Mouse (Mus musculus) heart, postnatal 10 days (tissue): ENCODE data around the gene Ankrd42. TPM values are rescaled to one million over a fixed set of nuclear protein-coding genes. Genes with fewer than 3 reads are reported as not detected.

Experiments
- DNase-seq, 2 experiments: peaks; one replicate each; pipeline ENCODE4 v3.0.0; 2021
- intact Hi-C: fragments of 180-260 bp; cut with DNase I; formaldehyde crosslinking; loops from one replicate; pipeline ENCODE4 v1.15.1; 2025
- total RNA-seq, 2 experiments: library from RNA; stranded (reverse); gene quantifications; 2 replicates each; pipeline ENCODE4 v1.2.3; 2021

Ankrd42 gene
- total RNA-seq, 2 experiments from 2014 or later, result 1.9 to 2.1 TPM

DNA sequence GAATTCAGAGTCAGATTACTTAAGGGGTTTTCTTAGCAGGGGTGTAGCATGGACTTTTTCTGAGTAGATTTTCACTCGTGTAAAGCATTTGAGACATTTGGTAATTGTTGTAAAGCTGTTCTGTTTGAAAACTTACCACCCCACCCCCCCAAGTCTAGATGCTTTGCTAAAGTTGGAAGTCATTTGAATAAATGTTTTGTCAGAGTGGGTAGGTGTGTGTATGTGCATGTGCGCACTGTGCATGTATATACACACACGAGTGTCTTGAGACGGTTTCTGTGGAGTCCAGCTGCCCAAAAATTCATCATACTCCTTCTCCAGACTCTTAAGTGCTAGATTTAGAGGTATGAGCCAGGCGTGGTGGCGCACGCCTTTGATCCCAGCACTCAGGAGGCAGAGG lies 53.4 kb downstream of the Ankrd42 start:
- intact Hi-C loops, result no loop called here
- no peak for DNase-seq

DNA sequence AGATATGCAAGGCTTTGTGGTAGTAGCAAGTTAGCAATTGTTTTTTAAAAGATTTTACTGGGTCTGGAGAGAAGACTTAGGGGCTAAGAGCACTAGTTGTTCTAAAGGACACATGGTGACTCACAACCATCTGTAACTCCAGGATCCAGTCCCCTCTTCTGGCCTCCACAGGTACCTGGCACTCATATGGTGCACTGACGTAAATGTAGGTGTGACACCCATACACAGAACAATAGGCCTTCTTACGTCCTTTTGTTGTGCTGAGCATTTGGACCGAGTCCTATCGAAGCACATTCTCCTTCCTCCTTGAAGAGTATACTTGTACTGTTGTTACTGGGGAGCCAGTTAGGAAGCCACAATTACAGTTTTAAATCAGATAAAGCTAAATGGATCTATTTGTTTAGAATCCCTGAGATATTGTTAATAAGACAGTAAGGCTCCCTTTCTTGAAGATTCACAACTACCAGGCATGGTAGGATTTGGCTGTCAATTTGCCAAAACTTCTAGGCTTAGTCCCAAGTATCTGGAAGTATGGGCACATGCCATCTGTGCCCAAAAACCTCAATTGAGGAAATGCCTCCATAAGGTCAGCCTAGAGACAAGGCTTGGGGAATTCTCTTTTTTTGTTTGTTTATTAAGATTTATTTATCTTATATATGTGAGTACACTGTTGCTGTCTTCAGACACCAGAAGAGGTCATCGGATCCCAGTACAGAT lies 56.3 kb downstream of the Ankrd42 start:
- intact Hi-C loops, result no loop called here

DNA sequence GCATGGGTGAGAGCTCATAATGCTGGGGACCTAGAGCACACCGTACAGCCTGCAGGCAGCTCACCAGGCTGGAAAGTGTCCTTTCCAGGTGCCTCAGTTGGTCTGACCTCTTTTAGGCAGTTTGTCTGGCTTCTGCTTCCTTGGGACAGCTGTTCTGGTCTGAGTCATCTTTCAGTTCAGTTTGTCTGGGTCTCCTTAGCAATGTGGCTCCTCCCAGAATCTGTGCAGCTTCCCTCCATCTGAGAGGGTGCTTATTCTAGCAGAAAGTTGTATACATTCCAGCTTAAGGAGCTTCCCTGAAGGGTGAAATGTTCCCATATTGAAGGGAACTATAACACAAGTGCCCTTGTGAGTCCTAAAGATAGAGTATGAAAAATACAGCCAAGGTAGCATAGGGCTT lies 70.2 kb downstream of the Ankrd42 start:
- DNase-seq, result no peak
- intact Hi-C loops, result loop anchor here (10.0 kb wide), 2 partner anchors 178 to 508 kb away; partner anchors contain the start of genes Fam181b and Rab30

More for the DNA sequence above, 56.3 kb downstream of the Ankrd42 start:
- DNase-seq, result no peak

DNA sequence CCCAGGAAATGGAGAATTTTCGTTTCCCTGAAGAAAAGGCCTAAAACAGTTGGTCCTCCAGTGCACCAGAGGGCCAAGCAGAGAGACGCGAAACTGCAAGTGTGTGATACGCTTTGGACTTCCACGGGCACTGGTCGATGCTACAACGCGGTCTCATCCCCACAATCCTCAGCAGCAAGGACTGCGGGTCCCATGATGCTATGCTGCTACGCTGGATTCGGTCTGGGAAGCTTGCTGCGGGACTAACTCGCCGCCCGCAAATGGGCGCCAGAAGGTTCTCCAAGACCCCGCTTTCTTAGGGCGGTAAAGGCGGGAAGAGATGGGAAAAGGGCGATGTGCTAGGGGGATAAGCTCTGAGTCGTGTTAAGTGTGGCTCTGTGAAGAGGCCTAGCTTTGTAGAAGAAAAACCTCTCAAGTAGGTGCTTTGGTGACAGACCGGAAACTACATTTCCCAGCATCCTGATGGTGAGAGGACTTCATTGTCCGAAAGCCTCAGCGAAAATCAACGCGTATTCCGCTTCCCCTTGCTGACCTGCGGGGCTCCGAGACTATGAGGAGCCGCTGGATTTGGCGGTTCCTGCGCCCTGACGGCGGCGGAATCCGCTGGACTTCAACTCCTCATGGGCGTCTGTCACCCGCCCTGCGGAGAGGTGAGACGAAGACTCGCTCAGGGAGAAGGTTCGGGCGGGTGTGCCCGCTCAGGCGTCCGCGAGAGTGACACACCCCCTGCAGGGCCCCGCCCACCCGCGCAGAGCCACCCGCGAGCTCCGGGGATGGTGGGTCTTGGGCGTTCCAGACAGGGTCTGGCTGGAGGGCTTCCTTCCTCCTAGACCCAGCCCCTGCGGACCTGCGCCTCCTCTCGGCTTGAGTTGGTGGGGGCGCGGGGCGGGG lies 75.7 kb downstream of the Ankrd42 start, which contains the start of gene Ccdc90b:
TSS of gene Ccdc90b (plus strand) at position 164 of the 891 bp plus-strand sequence.
- peak; percentile 92 to 94 for DNase-seq
- intact Hi-C loops, result loop anchor here (2.0 to 10.0 kb wide), 3 partner anchors 108 to 514 kb away; partner anchors contain the start of genes Fam181b, Pcf11 and Rab30

DNA sequence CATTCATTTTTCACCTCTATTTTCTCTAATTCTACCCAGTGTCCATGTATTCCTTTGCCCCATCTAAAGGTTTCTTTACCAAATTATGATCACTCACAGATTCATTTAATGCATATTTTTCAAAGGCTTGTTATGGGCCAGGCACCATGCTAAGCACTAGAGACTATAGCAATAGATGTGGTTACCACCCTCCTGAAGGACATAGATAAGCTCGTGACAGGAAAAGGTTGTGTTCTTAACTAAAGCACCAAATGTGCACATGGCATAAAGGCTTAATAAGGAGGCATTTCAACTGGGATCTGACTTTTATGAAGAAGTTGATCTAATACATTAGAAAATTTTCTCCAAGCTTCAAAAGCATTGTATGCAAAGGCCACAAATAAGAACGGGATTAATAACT lies 78.2 kb downstream of the Ankrd42 start:
- DNase-seq, result no peak
- intact Hi-C loops, result no loop called here

DNA sequence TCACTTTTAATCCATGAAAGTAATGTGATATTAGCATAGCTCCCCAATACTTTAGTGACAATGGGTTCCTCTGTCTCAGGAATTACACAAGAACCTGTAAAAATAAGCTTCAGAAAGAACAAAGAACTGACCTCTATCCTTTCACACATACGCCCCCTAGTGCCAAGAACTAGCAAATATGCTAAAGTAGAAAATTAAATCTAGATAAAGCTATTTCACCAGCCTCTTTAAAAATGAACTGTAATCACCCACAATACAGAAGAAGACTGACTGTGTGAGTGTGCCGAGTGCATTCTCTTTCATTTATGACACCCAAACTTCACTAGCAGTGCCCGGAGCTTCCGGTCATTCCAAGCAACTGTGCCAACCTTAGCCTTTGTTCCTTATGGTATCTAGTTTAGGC lies 86.0 kb downstream of the Ankrd42 start:
- intact Hi-C loops, result loop anchor here (1.0 kb wide), 1 partner anchor 446 kb away; no protein-coding TSS in a partner anchor
- DNase-seq, result peak; percentile 27 to 56

DNA sequence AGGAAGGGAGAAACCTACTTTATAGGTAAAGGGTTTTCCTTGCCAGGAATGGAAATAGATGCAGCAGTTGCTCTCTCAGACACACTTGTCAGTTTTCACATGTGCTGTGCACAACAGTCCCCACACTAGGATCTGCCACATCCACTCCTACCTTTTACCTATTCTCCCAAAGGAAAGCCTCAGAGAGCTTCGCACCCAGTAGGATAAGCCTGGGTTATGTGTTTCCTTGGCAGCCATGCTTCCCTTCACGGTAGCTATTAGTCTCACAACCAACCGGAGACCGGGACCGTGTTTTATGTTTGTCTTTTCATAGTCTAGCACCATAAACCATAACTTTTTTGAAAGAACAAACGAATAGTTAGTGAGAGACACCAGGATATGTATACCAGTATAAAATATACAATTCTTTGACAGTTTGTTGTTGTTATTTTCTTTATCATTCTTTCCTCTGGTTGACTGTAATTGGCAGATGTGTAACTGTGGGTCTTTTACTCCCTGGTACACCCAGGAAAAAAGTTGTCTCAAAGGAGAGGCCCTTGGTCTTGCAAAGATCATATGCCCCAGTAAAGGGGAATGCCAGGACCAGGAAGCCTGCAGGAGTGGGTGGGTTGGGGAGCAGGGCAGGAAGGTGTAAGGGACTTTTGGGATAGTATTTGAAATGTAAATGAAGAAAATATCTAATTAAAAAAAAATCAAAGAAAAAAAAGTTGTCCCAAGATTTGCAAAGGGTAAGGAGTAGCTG lies 86.5 kb downstream of the Ankrd42 start:
- intact Hi-C loops, result loop anchor here (1.0 kb wide), 1 partner anchor 445 kb away; no protein-coding TSS in a partner anchor
- no peak for DNase-seq

GRCm38 (mm10) chr7:92546763-92547162 lies 90.2 kb downstream of the Ankrd42 start:
- intact Hi-C loops, result loop anchor here (5.0 kb wide), 1 partner anchor 224 kb away; no protein-coding TSS in a partner anchor
- DNase-seq, result no peak

GRCm38 (mm10) chr7:92532351-92533036 lies 104.4 kb downstream of the Ankrd42 start:
- DNase-seq, result no peak
- intact Hi-C loops, result no loop called here

Other genes starting within 250 kb of the Ankrd42 start
- 10 to 100 TPM; 33.8 to 36.9 TPM for gene Ccdc90b, start 76.0 kb downstream of the Ankrd42 start, total RNA-seq
- gene Pcf11, start 32.8 kb upstream of the Ankrd42 start, total RNA-seq, result 10 to 100 TPM; 28.6 to 39.2 TPM
- 10 to 100 TPM; 17.3 to 18.6 TPM for gene Rab30, start 104.5 kb upstream of the Ankrd42 start, total RNA-seq
- 1 to 10 TPM; 2.2 to 3.0 TPM for gene Ddias, start 237.1 kb upstream of the Ankrd42 start, total RNA-seq
- gene Prcp, start 237.3 kb upstream of the Ankrd42 start, total RNA-seq, result 10 to 100 TPM; 58.1 to 62.3 TPM